Mouse (Mus musculus): ENCODE measurements at regions not wholly inside any gene's neighbourhood (a gene's known extent, or its start where the extent isn't known, plus 50 kb on each side); places are given as distances from the start of the nearest gene placed in this dataset.

GRCm38 (mm10) chr5:118468739-118469138, 91.7 kb upstream of the Med13l start:
- TF ChIP-seq EP300 (IDR thresholded peaks at IDR 0.05; ENCODE audit: low read depth) (no peak), CTCF (IDR thresholded peaks at IDR 0.05; ENCODE audit: low read depth) (no peak)

GRCm38 (mm10) chr5:118471569-118471968, 88.9 kb upstream of the Med13l start:
- no peak for DNase-seq (ENCODE audit: low spot score)
- Histone ChIP-seq H3K27ac (ENCODE audit: low read depth) (no peak overlapping the region), H3K36me3 (replicated peaks; ENCODE audit: control insufficient read depth, insufficient read depth, low read length) (no peaks in the 10 kb centered on the region), H3K4me1 (ENCODE audit: control insufficient read depth, insufficient read depth) (peaks cover 4% of the 10 kb centered on the region; the same call in 1 of the 2 replicates), H3K9me3 (replicated peaks; ENCODE audit: control insufficient read depth, low read length) (no peaks in the 10 kb centered on the region), H3K4me3 (ENCODE audit: low read depth, low read length) (no peak overlapping the region), H3K9ac (replicated peaks; ENCODE audit: low read depth, low read length) (no peak overlapping the region), H3K27me3 (ENCODE audit: control insufficient read depth, insufficient read depth, low read length) (no peaks in the 10 kb centered on the region), H3K4me2 (ENCODE audit: low read depth, low read length) (no peak overlapping the region)
- WGBS: 33% methylated on average over 5 of the region's 5 CpGs
- ATAC-seq (ENCODE audit: insufficient read depth, low read depth): no peak
- TF ChIP-seq CTCF (IDR thresholded peaks at IDR 0.05; ENCODE audit: low read depth) (no peak), EP300 (IDR thresholded peaks at IDR 0.05; ENCODE audit: low read depth) (no peak)

More at GRCm38 (mm10) chr5:118468739-118469138, 91.7 kb upstream of the Med13l start:
- WGBS: 46% methylated on average over 4 of the region's 4 CpGs
- Histone ChIP-seq H3K27me3 (ENCODE audit: control insufficient read depth, insufficient read depth, low read length) (peaks cover 9% of the 10 kb centered on the region), H3K4me1 (ENCODE audit: control insufficient read depth, insufficient read depth) (peaks cover 13% of the 10 kb centered on the region), H3K4me3 (ENCODE audit: low read depth, low read length) (no peak overlapping the region), H3K27ac (ENCODE audit: low read depth) (no peak overlapping the region), H3K36me3 (replicated peaks; ENCODE audit: control insufficient read depth, insufficient read depth, low read length) (no peaks in the 10 kb centered on the region), H3K4me2 (ENCODE audit: low read depth, low read length) (no peak overlapping the region), H3K9me3 (replicated peaks; ENCODE audit: control insufficient read depth, low read length) (no peaks in the 10 kb centered on the region), H3K9ac (replicated peaks; ENCODE audit: low read depth, low read length) (no peak overlapping the region)
- ATAC-seq (ENCODE audit: insufficient read depth, low read depth) (no peak), DNase-seq (ENCODE audit: low spot score) (no peak)

- no peak overlapping the region for H3K4me2 ChIP-seq (ENCODE audit: low read depth, low read length)
- H3K36me3 ChIP-seq (replicated peaks; ENCODE audit: control insufficient read depth, insufficient read depth, low read length): no peaks in the 10 kb centered on the region
- 76% methylated on average over 10 of the region's 10 CpGs for WGBS
- no peak overlapping the region for H3K27ac ChIP-seq (ENCODE audit: low read depth)
- peaks cover 12% of the 10 kb centered on the region; the same call in 1 of the 2 replicates for H3K4me1 ChIP-seq (ENCODE audit: control insufficient read depth, insufficient read depth)
- TF ChIP-seq CTCF (IDR thresholded peaks at IDR 0.05; ENCODE audit: low read depth) (no peak), EP300 (IDR thresholded peaks at IDR 0.05; ENCODE audit: low read depth) (no peak)
- H3K9me3 ChIP-seq (replicated peaks; ENCODE audit: control insufficient read depth, low read length): no peaks in the 10 kb centered on the region
- no peaks in the 10 kb centered on the region for H3K27me3 ChIP-seq (ENCODE audit: control insufficient read depth, insufficient read depth, low read length)
- ATAC-seq (ENCODE audit: insufficient read depth, low read depth) (no peak), DNase-seq (ENCODE audit: low spot score) (no peak)
- H3K4me3 ChIP-seq (ENCODE audit: low read depth, low read length): no peak overlapping the region
- H3K9ac ChIP-seq (replicated peaks; ENCODE audit: low read depth, low read length): no peak overlapping the region
Measured at GRCm38 (mm10) chr5:118472291-118472690, 88.2 kb upstream of the Med13l start.

DNA sequence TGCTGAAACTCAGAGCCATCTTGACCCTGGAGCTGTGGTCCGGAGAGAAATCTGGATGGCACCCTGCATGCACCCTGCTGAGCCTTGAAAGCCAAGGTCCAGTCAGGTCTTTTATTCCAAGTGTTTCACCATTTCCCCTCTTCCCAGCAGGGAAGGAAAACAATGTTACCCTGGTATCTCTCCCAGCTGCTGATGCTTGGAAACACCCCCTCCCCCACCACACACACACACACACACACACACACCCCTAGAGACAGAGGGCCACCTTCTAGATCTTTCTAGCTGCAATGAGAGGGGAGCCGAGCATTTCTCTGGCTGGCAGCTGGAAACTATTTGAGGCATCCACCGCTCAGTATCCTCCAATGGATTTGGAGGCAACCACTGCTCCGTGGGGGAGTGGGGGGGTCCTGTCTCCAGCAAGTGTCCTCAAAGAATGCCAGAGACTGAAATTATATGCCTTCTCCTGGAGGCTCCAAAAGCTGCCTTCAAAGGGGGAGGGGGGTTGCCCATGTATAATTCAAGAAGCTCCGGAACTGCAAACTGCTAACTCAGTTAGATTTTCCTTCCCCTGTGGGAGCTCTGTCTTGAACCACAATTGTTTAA, 87.2 kb upstream of the Med13l start:
- H3K36me3 ChIP-seq (replicated peaks; ENCODE audit: control insufficient read depth, insufficient read depth, low read length): no peaks in the 10 kb centered on the region
- no peak overlapping the region for H3K27ac ChIP-seq (ENCODE audit: low read depth)
- DNase-seq (ENCODE audit: low spot score): no peak
- TF ChIP-seq CTCF (IDR thresholded peaks at IDR 0.05; ENCODE audit: low read depth) (no peak), EP300 (IDR thresholded peaks at IDR 0.05; ENCODE audit: low read depth) (no peak)
- no peaks in the 10 kb centered on the region for H3K9me3 ChIP-seq (replicated peaks; ENCODE audit: control insufficient read depth, low read length)
- H3K27me3 ChIP-seq (ENCODE audit: control insufficient read depth, insufficient read depth, low read length): no peaks in the 10 kb centered on the region
- no peak overlapping the region for H3K9ac ChIP-seq (replicated peaks; ENCODE audit: low read depth, low read length)
- no peak overlapping the region for H3K4me2 ChIP-seq (ENCODE audit: low read depth, low read length)
- 32% methylated on average over 5 of the region's 5 CpGs for WGBS
- H3K4me3 ChIP-seq (ENCODE audit: low read depth, low read length): no peak overlapping the region
- ATAC-seq (ENCODE audit: insufficient read depth, low read depth): no peak
- H3K4me1 ChIP-seq (ENCODE audit: control insufficient read depth, insufficient read depth): peaks cover 17% of the 10 kb centered on the region

- no peak overlapping the region for H3K27ac ChIP-seq (ENCODE audit: low read depth)
- ATAC-seq (ENCODE audit: insufficient read depth, low read depth) (peak; percentile 52), DNase-seq (ENCODE audit: low spot score) (peak; percentile 75)
- TF ChIP-seq CTCF (IDR thresholded peaks at IDR 0.05; ENCODE audit: low read depth): no peak
- TF ChIP-seq EP300 (IDR thresholded peaks at IDR 0.05; ENCODE audit: low read depth): no peak
- H3K36me3 ChIP-seq (replicated peaks; ENCODE audit: control insufficient read depth, insufficient read depth, low read length): no peaks in the 10 kb centered on the region
- H3K27me3 ChIP-seq (ENCODE audit: control insufficient read depth, insufficient read depth, low read length): no peaks in the 10 kb centered on the region
- H3K4me2 ChIP-seq (ENCODE audit: low read depth, low read length): no peak overlapping the region
- no peak overlapping the region for H3K9ac ChIP-seq (replicated peaks; ENCODE audit: low read depth, low read length)
- H3K9me3 ChIP-seq (replicated peaks; ENCODE audit: control insufficient read depth, low read length): no peaks in the 10 kb centered on the region
- H3K4me1 ChIP-seq (ENCODE audit: control insufficient read depth, insufficient read depth): peaks cover 20% of the 10 kb centered on the region
- H3K4me3 ChIP-seq (ENCODE audit: low read depth, low read length): no peak overlapping the region
- 38% methylated on average over 5 of the region's 5 CpGs for WGBS
Measured at GRCm38 (mm10) chr5:118476597-118476996, 83.9 kb upstream of the Med13l start.
